Mouse (Mus musculus) G1E (cell line): ENCODE measurements around the gene Afg3l1. TPM values are rescaled to one million over a fixed set of nuclear protein-coding genes. Genes with fewer than 3 reads are reported as not detected.
A peak's percentile ranks its signal among the peaks of the same experiment; 100 is the strongest.
"Not testable (repeated sequence)": the region's sequence is repeated elsewhere in the genome, so short reads cannot be mapped to it uniquely, and the experiment has no call there.

Source experiments
- ATAC-seq: 2 replicates; pipeline ENCODE4 v1.8.0; 2016; ENCODE audit warnings: mild to moderate bottlenecking; ENCODE audit not compliant: insufficient number of reproducible peaks, poor library complexity, low FRiP score, severe bottlenecking; ENCODE audit errors: extremely low read depth
- DNase-seq: peaks from one replicate; pipeline ENCODE4 v3.0.0; 2012; ENCODE audit warnings: low spot score
- H3K27me3 ChIP-seq: 2 replicates; pipeline ENCODE4 v1.6.1; 2012; ENCODE audit warnings: mild to moderate bottlenecking, low read length, inconsistent platforms; ENCODE audit not compliant: insufficient read depth
- H3K36me3 ChIP-seq: replicated peaks from 2 replicates; pipeline ENCODE3; 2012; ENCODE audit warnings: mild to moderate bottlenecking, inconsistent platforms
- H3K4me1 ChIP-seq: 2 replicates; pipeline ENCODE4 v1.6.1; 2012; ENCODE audit warnings: low read depth, low read length, inconsistent platforms, mixed read lengths; ENCODE audit not compliant: insufficient read depth
- H3K4me3 ChIP-seq: 2 replicates; pipeline ENCODE4 v1.5.1; 2012; ENCODE audit warnings: low read depth, mild to moderate bottlenecking, inconsistent platforms, low read length, moderate library complexity, mixed read lengths
- H3K9me3 ChIP-seq: replicated peaks from 2 replicates; pipeline ENCODE4 v1.6.1; 2012; ENCODE audit warnings: inconsistent platforms
- CTCF ChIP-seq: IDR thresholded peaks from 2 replicates; pipeline ENCODE4 v1.5.1; 2012; ENCODE audit warnings: low read depth, low read length, inconsistent platforms, mixed read lengths
- GATA1 ChIP-seq: IDR thresholded peaks from 2 replicates; pipeline ENCODE4 v1.6.1; 2012; ENCODE audit warnings: borderline replicate concordance, low read length, inconsistent platforms, mixed read lengths
- GATA2 ChIP-seq: IDR thresholded peaks from 2 replicates; pipeline ENCODE4 v1.6.1; 2012; ENCODE audit warnings: low read depth, low read length, inconsistent platforms, borderline replicate concordance
- POLR2AphosphoS5 ChIP-seq: IDR thresholded peaks from 2 replicates; pipeline ENCODE4 v1.6.1; 2012; ENCODE audit warnings: low read depth, low read length, inconsistent platforms; ENCODE audit not compliant: insufficient replicate concordance
- TAL1 ChIP-seq: conservative IDR thresholded peaks from 2 replicates; pipeline ENCODE4 v1.6.1; 2012; ENCODE audit warnings: low read depth, low read length, inconsistent platforms, mixed read lengths
- polyA plus RNA-seq: library from polyadenylated mRNA; stranded (reverse); fragments of >175 nt; gene quantifications from 2 replicates; pipeline ENCODE4 v1.2.3, GENCODE M21; 2012
- total RNA-seq, 2 experiments: library from RNA; stranded (forward) in 1 of 2; stranded (reverse) in 1 of 2; fragments of 200-1000 nt in 1 of 2; fragments of >200 nt in 1 of 2; fragmentation: Nextera tagmentation in 1 of 2; gene quantifications; 2 replicates each; pipeline ENCODE4 v1.2.3; 2014 to 2017

The Afg3l1 gene
- total and polyA plus RNA-seq, 3 experiments, result 18.2 to 29.6 (median 20.5) TPM

GRCm38 (mm10) chr8:123454559-123454958, 23.1 kb upstream of the Afg3l1 start:
- peaks cover 83% of the 10 kb centered on the region for H3K36me3 ChIP-seq
- H3K27me3 ChIP-seq, result no peaks in the 10 kb centered on the region; the same call in 1 of the 2 replicates
- DNase-seq (no peak), ATAC-seq (no peak)
- no peak overlapping the region for H3K4me3 ChIP-seq
- no peaks in the 10 kb centered on the region for H3K9me3 ChIP-seq
- no peak for TF ChIP-seq CTCF
- no peak for TF ChIP-seq TAL1
- TF ChIP-seq POLR2AphosphoS5, result no peak
- no peak for TF ChIP-seq GATA1
- no peak for TF ChIP-seq GATA2
- peaks cover 35% of the 10 kb centered on the region for H3K4me1 ChIP-seq

GRCm38 (mm10) chr8:123463651-123464050, 14.1 kb upstream of the Afg3l1 start:
- Histone ChIP-seq H3K27me3 (no peaks in the 10 kb centered on the region), H3K4me1 (peaks cover 8% of the 10 kb centered on the region; the same call in 1 of the 2 replicates), H3K9me3 (0 out of 2 replicates have a peak, but pooled peaks cover 3% of the 10 kb centered on the region), H3K36me3 (peaks cover 53% of the 10 kb centered on the region), H3K4me3 (no peak overlapping the region)
- TF ChIP-seq GATA1 (no peak), CTCF (no peak)
- no peak for ATAC-seq
- no peak for DNase-seq

GRCm38 (mm10) chr8:123467476-123467875, 10.2 kb upstream of the Afg3l1 start:
- TF ChIP-seq GATA1 (no peak), POLR2AphosphoS5 (no peak), TAL1 (no peak), CTCF (no peak), GATA2 (no peak)
- no peaks in the 10 kb centered on the region for H3K27me3 ChIP-seq
- DNase-seq (peak; percentile 18), ATAC-seq (no peak)
- peaks cover 18% of the 10 kb centered on the region for H3K36me3 ChIP-seq
- H3K9me3 ChIP-seq, result 0 out of 2 replicates have a peak, but pooled peaks cover 3% of the 10 kb centered on the region
- H3K4me3 ChIP-seq, result no peak overlapping the region
- peaks cover 4% of the 10 kb centered on the region; the same call in 1 of the 2 replicates for H3K4me1 ChIP-seq

- not testable (repeated sequence) for H3K9me3 ChIP-seq, H3K27me3 ChIP-seq, H3K4me1 ChIP-seq, H3K4me3 ChIP-seq, H3K36me3 ChIP-seq, ATAC-seq, DNase-seq
Observed at GRCm38 (mm10) chr8:123472991-123473390, 4.7 kb upstream of the Afg3l1 start.

- not testable (repeated sequence) for H3K9me3 ChIP-seq, ATAC-seq, H3K4me3 ChIP-seq, H3K36me3 ChIP-seq, DNase-seq, H3K27me3 ChIP-seq
- peaks cover 18% of the 10 kb centered on the region for H3K4me1 ChIP-seq
Observed at GRCm38 (mm10) chr8:123474549-123474948, 3.2 kb upstream of the Afg3l1 start.

- H3K27me3 ChIP-seq, result no peaks in the 10 kb centered on the region
- TF ChIP-seq CTCF, result no peak
- no peak for TF ChIP-seq TAL1
- TF ChIP-seq GATA1, result no peak
- TF ChIP-seq GATA2, result no peak
- TF ChIP-seq POLR2AphosphoS5, result no peak
- H3K4me1 ChIP-seq, result peaks cover 25% of the 10 kb centered on the region
- peak overlapping the region; percentile 89 for H3K4me3 ChIP-seq
- ATAC-seq, result 0 out of 2 replicates have a peak, but pooled peaks have one; percentile 41
- peak; percentile 29 for DNase-seq
- H3K9me3 ChIP-seq, result no peaks in the 10 kb centered on the region
- H3K36me3 ChIP-seq, result peaks cover 28% of the 10 kb centered on the region
Observed at GRCm38 (mm10) chr8:123476911-123477736, 579 bp upstream of the Afg3l1 start.

GRCm38 (mm10) chr8:123478456-123479218, 934 bp downstream of the Afg3l1 start:
- peak; percentile 32 for DNase-seq
- peaks cover 26% of the 10 kb centered on the region for H3K4me1 ChIP-seq
- no peaks in the 10 kb centered on the region for H3K9me3 ChIP-seq
- TF ChIP-seq TAL1, result no peak
- TF ChIP-seq GATA2, result no peak
- no peak for TF ChIP-seq CTCF
- TF ChIP-seq POLR2AphosphoS5, result no peak
- TF ChIP-seq GATA1, result no peak
- no peak for ATAC-seq
- H3K27me3 ChIP-seq, result no peaks in the 10 kb centered on the region
- H3K4me3 ChIP-seq, result peak overlapping the region; percentile 89
- H3K36me3 ChIP-seq, result peaks cover 44% of the 10 kb centered on the region
